Mouse (Mus musculus): ENCODE results near the gene Xrcc5. TPM values are rescaled to one million over a fixed set of nuclear protein-coding genes. Genes with fewer than 3 reads are reported as not detected.

The Xrcc5 gene
- polyA plus RNA-seq, 1 experiment: 4.7 TPM

DNA sequence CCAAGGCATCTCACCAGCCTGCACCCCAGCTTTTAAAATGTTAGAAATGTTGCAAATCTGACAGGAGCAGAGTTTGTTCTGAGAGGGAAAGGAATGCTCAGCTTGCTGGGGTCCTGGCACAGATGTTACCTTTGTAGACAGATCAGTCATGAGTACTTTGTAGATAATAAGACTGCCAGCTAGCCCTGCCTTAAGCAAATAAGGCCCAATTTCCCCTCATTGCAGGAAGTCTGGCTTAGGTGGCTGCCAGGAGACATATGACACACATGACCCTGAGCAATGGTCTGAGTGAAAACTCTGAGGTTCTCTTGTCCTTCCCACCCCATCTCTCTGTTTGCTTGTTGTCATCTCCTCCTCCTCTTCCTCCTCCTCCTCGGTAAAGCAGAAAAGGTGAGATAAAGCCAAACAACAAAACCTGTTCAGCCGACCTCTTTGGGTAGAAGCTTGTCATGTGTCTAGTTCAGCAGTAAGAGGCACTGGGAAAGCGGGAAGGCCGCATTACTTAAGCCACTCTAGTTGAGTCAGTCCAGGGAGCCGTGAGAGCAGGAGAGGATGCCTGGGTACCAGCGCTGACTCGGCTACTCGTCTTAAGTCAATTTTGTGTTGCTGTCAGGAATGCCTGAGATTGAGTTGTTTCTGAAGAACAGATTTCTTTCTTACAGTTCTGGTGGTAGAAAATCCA, 92.6 kb downstream of the Xrcc5 start:
- no peak overlapping the region for H3K27ac ChIP-seq (ENCODE audit: control insufficient read depth, insufficient read depth, low read length)
- H3K4me3 ChIP-seq (ENCODE audit: control insufficient read depth, insufficient read depth, low read length): no peak overlapping the region
- H3K27me3 ChIP-seq (ENCODE audit: control insufficient read depth, insufficient read depth, low read length): no peaks in the 10 kb centered on the region
- WGBS: 91% methylated on average over 8 of the region's 8 CpGs
- H3K4me1 ChIP-seq (replicated peaks; ENCODE audit: control insufficient read depth, insufficient read depth, low read length): no peaks in the 10 kb centered on the region
- DNase-seq: no peak
- peaks cover 5% of the 10 kb centered on the region for H3K36me3 ChIP-seq (ENCODE audit: control insufficient read depth, insufficient read depth, low read length)
- TF ChIP-seq POLR2A (IDR thresholded peaks at IDR 0.05; ENCODE audit: control insufficient read depth, extremely low read depth, insufficient read depth, low read length, poor library complexity): no peak
- TF ChIP-seq CTCF (IDR thresholded peaks at IDR 0.05; ENCODE audit: borderline replicate concordance, control insufficient read depth, extremely low read depth, insufficient read depth, low read length, poor library complexity): no peak

DNA sequence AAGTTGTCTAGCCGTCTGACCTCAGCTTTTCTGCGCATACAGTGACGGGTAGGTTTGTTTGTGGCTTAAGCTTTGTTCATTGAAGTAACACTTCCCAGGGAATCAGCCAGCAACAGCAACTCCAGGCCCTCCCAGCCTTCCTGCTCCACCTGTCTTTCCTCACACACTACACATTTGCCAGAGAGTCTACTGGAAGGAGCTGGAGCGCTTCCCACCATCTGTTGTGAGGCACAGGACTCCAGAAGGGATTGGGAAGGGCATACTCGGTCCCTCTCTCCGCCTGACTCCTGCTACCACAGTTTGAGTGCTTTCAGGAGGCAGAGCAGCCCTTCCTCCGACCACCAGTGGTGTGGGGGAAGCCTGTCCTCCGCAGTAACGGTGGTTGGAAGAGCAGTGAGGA, 93.4 kb downstream of the Xrcc5 start:
- DNase-seq: no peak
- no peaks in the 10 kb centered on the region for H3K27me3 ChIP-seq (ENCODE audit: control insufficient read depth, insufficient read depth, low read length)

DNA sequence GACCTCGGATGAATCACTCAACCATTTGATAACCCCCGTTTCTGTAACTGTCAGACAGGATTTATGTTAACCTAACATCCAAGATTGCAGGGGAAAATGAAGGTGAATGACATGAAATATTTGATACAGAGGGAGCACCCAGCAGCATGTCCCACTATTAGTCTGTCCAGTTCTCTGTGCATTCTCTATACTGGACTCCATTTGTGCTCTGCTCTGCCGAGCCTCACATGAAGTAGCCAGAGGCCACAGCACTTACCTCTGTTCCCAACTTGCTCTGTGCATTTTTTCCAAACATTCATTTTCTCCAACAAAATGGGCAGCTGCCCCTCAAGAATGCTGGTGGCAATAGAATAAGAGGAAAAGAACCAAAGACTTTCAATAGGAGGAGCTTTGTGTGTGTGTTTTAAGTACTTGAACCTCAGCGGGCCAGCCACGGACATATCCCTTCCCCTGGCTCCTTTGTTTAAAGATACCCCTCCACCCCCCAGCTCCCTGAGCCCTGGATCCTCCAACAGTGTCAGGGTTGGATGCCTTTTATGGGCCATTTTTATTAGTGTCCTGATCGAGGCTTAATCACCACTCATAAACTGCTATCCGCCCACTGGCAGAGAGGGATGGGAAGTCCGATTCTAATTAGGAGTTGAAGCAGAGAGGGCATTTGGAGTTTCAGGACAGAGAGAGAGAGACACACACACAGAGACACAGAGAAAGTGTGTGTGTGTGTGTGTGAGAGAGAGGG, 94.3 kb downstream of the Xrcc5 start:
- H3K27ac ChIP-seq (ENCODE audit: control insufficient read depth, insufficient read depth, low read length): no peak overlapping the region
- H3K27me3 ChIP-seq (ENCODE audit: control insufficient read depth, insufficient read depth, low read length): no peaks in the 10 kb centered on the region
- 80% methylated on average over 8 of the region's 8 CpGs for WGBS
- no peaks in the 10 kb centered on the region for H3K36me3 ChIP-seq (ENCODE audit: control insufficient read depth, insufficient read depth, low read length)
- DNase-seq: no peak
- no peaks in the 10 kb centered on the region for H3K4me1 ChIP-seq (replicated peaks; ENCODE audit: control insufficient read depth, insufficient read depth, low read length)
- no peak overlapping the region for H3K4me3 ChIP-seq (ENCODE audit: control insufficient read depth, insufficient read depth, low read length)
- TF ChIP-seq CTCF (IDR thresholded peaks at IDR 0.05; ENCODE audit: borderline replicate concordance, control insufficient read depth, extremely low read depth, insufficient read depth, low read length, poor library complexity): no peak
- no peak for TF ChIP-seq POLR2A (IDR thresholded peaks at IDR 0.05; ENCODE audit: control insufficient read depth, extremely low read depth, insufficient read depth, low read length, poor library complexity)

More for the DNA sequence above, 93.4 kb downstream of the Xrcc5 start:
- TF ChIP-seq POLR2A (IDR thresholded peaks at IDR 0.05; ENCODE audit: control insufficient read depth, extremely low read depth, insufficient read depth, low read length, poor library complexity) (no peak), CTCF (IDR thresholded peaks at IDR 0.05; ENCODE audit: borderline replicate concordance, control insufficient read depth, extremely low read depth, insufficient read depth, low read length, poor library complexity) (no peak)
- H3K4me3 ChIP-seq (ENCODE audit: control insufficient read depth, insufficient read depth, low read length): no peak overlapping the region
- WGBS: 90% methylated on average over 9 of the region's 9 CpGs
- H3K27ac ChIP-seq (ENCODE audit: control insufficient read depth, insufficient read depth, low read length): no peak overlapping the region
- H3K4me1 ChIP-seq (replicated peaks; ENCODE audit: control insufficient read depth, insufficient read depth, low read length): no peaks in the 10 kb centered on the region
- peaks cover 2% of the 10 kb centered on the region for H3K36me3 ChIP-seq (ENCODE audit: control insufficient read depth, insufficient read depth, low read length)

DNA sequence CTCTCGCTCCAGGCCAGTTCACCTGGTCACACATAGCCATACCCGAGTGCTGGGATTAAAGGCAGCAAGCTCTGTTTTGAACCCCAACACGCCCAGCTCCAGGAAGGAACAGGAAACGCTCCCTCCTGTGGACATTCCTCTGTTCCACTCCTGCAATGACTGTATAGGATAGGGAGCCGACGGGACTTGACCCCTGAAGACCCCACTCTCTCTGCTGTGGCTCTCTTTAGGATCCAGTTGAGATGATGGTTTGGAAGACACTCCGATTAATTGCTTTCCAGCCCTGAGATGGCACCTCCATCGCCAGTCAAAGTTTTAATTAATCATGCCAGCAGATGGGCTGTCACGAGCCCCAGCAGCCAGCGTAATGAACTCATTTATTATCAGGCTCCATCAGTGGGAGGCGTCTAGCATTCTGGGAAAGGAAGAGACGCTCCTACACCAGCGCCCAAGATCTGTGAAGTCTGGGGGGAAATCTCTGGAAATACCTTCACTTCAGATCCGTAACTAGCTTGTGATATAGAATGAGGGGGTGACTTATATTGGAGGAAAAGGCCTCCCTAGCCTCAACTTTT, 99.4 kb downstream of the Xrcc5 start:
- H3K4me3 ChIP-seq (ENCODE audit: control insufficient read depth, insufficient read depth, low read length): no peak overlapping the region
- TF ChIP-seq POLR2A (IDR thresholded peaks at IDR 0.05; ENCODE audit: control insufficient read depth, extremely low read depth, insufficient read depth, low read length, poor library complexity) (no peak), CTCF (IDR thresholded peaks at IDR 0.05; ENCODE audit: borderline replicate concordance, control insufficient read depth, extremely low read depth, insufficient read depth, low read length, poor library complexity) (no peak)
- H3K27ac ChIP-seq (ENCODE audit: control insufficient read depth, insufficient read depth, low read length): no peak overlapping the region
- WGBS: 89% methylated on average over 14 of the region's 14 CpGs
- H3K36me3 ChIP-seq (ENCODE audit: control insufficient read depth, insufficient read depth, low read length): no peaks in the 10 kb centered on the region
- DNase-seq: no peak
- no peaks in the 10 kb centered on the region for H3K27me3 ChIP-seq (ENCODE audit: control insufficient read depth, insufficient read depth, low read length)
- H3K4me1 ChIP-seq (replicated peaks; ENCODE audit: control insufficient read depth, insufficient read depth, low read length): no peaks in the 10 kb centered on the region

DNA sequence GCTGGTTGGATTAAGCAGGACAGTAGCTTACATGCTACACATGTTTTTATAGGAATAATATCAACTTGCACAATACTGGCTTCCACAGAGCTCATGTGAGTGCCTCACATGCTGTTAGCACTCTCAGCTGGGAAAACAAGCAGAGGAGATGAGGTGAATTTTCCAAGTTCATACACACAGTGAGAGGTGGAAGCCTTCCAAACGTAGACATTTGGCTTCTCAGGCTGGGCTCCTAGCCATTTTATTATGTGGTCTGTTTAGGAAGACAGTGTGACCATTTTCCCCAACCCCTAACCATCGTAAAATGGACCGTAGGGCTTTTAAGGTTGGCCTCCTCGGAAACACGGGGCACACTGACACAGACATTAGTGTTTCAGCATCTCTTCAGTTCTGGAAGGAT, 102.7 kb downstream of the Xrcc5 start:
- 82% methylated on average over 5 of the region's 5 CpGs for WGBS
- Histone ChIP-seq H3K27me3 (ENCODE audit: control insufficient read depth, insufficient read depth, low read length) (no peaks in the 10 kb centered on the region), H3K4me3 (ENCODE audit: control insufficient read depth, insufficient read depth, low read length) (no peak overlapping the region), H3K36me3 (ENCODE audit: control insufficient read depth, insufficient read depth, low read length) (no peaks in the 10 kb centered on the region), H3K4me1 (replicated peaks; ENCODE audit: control insufficient read depth, insufficient read depth, low read length) (no peaks in the 10 kb centered on the region), H3K27ac (ENCODE audit: control insufficient read depth, insufficient read depth, low read length) (no peak overlapping the region)
- no peak for TF ChIP-seq CTCF (IDR thresholded peaks at IDR 0.05; ENCODE audit: borderline replicate concordance, control insufficient read depth, extremely low read depth, insufficient read depth, low read length, poor library complexity)
- TF ChIP-seq POLR2A (IDR thresholded peaks at IDR 0.05; ENCODE audit: control insufficient read depth, extremely low read depth, insufficient read depth, low read length, poor library complexity): no peak
- DNase-seq: no peak

DNA sequence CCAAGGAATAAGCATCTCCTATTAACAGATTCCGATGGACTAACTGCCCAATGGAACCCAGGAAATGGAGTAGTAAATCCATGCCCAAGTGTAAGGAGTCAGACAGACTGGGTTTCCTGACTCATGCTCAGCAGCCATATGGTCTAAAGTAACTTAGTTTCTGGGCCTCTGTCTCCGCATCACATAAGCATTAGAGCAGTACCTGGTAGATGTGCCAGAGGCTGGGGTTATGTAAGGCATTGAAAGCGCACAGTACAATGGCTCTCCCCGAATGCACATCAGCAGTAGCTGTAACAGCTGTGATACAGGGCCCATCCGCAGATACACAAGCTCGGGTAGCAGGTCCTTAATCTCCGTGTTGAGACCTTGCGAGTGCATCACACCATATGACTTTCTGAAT, 103.9 kb downstream of the Xrcc5 start:
- WGBS: 91% methylated on average over 8 of the region's 8 CpGs
- TF ChIP-seq CTCF (IDR thresholded peaks at IDR 0.05; ENCODE audit: borderline replicate concordance, control insufficient read depth, extremely low read depth, insufficient read depth, low read length, poor library complexity): no peak
- TF ChIP-seq POLR2A (IDR thresholded peaks at IDR 0.05; ENCODE audit: control insufficient read depth, extremely low read depth, insufficient read depth, low read length, poor library complexity): no peak
- Histone ChIP-seq H3K4me1 (replicated peaks; ENCODE audit: control insufficient read depth, insufficient read depth, low read length) (no peaks in the 10 kb centered on the region), H3K36me3 (ENCODE audit: control insufficient read depth, insufficient read depth, low read length) (no peaks in the 10 kb centered on the region), H3K27ac (ENCODE audit: control insufficient read depth, insufficient read depth, low read length) (no peak overlapping the region), H3K27me3 (ENCODE audit: control insufficient read depth, insufficient read depth, low read length) (no peaks in the 10 kb centered on the region), H3K4me3 (ENCODE audit: control insufficient read depth, insufficient read depth, low read length) (no peak overlapping the region)
- DNase-seq: no peak

Data from thymus, adult 2 months (tissue).